Mouse (Mus musculus) gastrocnemius, postnatal 10 days (tissue): Measurements from ENCODE around the gene Capn11. TPM values are rescaled to one million over a fixed set of nuclear protein-coding genes. Genes with fewer than 3 reads are reported as not detected.

Experiments
- DNase-seq: peaks from one replicate; pipeline ENCODE4 v3.0.0; 2021; ENCODE audit warnings: mixed read lengths
- total RNA-seq, 2 experiments: library from RNA; stranded (reverse); gene quantifications; 2 replicates each; pipeline ENCODE4 v1.2.3; 2021

Gene Capn11
- total RNA-seq, 2 experiments from 2014 or later = 0.16 TPM; not detected in 1

GRCm38 (mm10) chr17:45598891-45599290, 60.2 kb downstream of the Capn11 start:
- no peak for DNase-seq

GRCm38 (mm10) chr17:45598376-45598775, 60.7 kb downstream of the Capn11 start:
- DNase-seq = no peak

- DNase-seq = no peak
Measured at GRCm38 (mm10) chr17:45597787-45598186, 61.3 kb downstream of the Capn11 start.

- peak; percentile 79 for DNase-seq
Measured at GRCm38 (mm10) chr17:45596631-45597396, 62.3 kb downstream of the Capn11 start.

GRCm38 (mm10) chr17:45595736-45596390, 63.3 kb downstream of the Capn11 start:
- DNase-seq = no peak

GRCm38 (mm10) chr17:45594881-45595735, 64.0 kb downstream of the Capn11 start:
- DNase-seq = peak; percentile 86

GRCm38 (mm10) chr17:45594195-45594594, 64.9 kb downstream of the Capn11 start:
- no peak for DNase-seq

GRCm38 (mm10) chr17:45593479-45593878, 65.6 kb downstream of the Capn11 start:
- DNase-seq = no peak

GRCm38 (mm10) chr17:45592606-45593431, 66.3 kb downstream of the Capn11 start:
- DNase-seq = no peak

GRCm38 (mm10) chr17:45591701-45592605, 67.2 kb downstream of the Capn11 start:
- peak; percentile 75 for DNase-seq

GRCm38 (mm10) chr17:45590410-45590809, 68.7 kb downstream of the Capn11 start:
- no peak for DNase-seq

GRCm38 (mm10) chr17:45589844-45590243, 69.3 kb downstream of the Capn11 start:
- DNase-seq = no peak

- no peak for DNase-seq
Measured at GRCm38 (mm10) chr17:45589236-45589635, 69.9 kb downstream of the Capn11 start.

- DNase-seq = no peak
Measured at GRCm38 (mm10) chr17:45588370-45588769, 70.8 kb downstream of the Capn11 start.

GRCm38 (mm10) chr17:45586449-45586837, 72.7 kb downstream of the Capn11 start:
- no peak for DNase-seq

- DNase-seq = no peak
Measured at GRCm38 (mm10) chr17:45585725-45586448, 73.2 kb downstream of the Capn11 start.

- peak; percentile 88 for DNase-seq
Measured at GRCm38 (mm10) chr17:45584939-45585678, 74.0 kb downstream of the Capn11 start.

- DNase-seq = peak; percentile 85
Measured at GRCm38 (mm10) chr17:45584096-45584896, 74.8 kb downstream of the Capn11 start.
